Mouse (Mus musculus) urinary bladder, adult 18-20 months (tissue): ENCODE measurements around the gene Lgals2.

Source experiments
- DNase-seq, 2 experiments: peaks; one replicate each; pipeline ENCODE4 v3.0.0; 2022; ENCODE audit warnings: low spot score in 2 of 2, mixed read lengths in 2 of 2

The Lgals2 gene

DNA sequence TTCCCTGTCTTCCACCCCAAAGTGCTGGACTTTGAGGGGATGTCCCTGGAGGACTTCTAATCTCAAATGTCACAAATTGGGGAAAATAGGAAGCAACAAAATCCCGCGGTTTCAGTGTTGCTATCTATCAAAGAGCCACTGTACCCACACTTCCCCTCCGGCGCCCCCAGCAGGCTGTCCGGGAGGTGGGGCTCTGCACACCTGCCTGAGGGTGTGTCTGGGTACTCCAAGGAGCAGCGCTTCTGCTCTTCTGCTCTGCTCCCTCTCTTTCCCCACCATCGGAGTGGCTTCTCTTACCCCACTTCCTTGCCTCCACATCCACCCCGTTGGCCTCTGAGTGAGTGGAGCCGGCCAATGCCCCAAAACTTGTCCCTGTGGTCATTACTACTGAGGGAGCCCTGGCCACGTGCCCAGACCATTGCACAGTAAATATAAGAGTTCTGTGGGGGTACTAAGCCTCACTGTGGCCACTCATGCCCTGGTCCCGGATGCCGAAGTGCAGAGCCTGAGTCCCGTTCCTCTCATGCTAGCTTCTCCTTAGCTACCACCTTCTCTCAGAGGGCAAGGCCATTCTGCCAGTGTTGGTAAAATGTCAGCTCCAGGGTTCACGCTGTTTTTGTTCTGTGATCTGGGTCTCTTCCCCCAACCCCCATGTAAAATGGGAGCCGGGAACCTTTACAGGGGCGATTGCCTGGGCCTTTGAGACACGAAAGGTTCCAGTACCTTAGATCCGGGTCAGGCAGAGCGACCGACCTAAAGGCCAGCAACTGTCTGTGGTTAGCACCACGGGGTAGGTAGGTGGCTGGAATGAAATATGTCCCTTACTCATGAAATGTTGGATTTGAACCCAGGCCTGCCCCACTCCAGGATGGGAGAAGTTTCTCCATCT, 11.5 kb downstream of the Lgals2 start:
- no peak for DNase-seq

DNA sequence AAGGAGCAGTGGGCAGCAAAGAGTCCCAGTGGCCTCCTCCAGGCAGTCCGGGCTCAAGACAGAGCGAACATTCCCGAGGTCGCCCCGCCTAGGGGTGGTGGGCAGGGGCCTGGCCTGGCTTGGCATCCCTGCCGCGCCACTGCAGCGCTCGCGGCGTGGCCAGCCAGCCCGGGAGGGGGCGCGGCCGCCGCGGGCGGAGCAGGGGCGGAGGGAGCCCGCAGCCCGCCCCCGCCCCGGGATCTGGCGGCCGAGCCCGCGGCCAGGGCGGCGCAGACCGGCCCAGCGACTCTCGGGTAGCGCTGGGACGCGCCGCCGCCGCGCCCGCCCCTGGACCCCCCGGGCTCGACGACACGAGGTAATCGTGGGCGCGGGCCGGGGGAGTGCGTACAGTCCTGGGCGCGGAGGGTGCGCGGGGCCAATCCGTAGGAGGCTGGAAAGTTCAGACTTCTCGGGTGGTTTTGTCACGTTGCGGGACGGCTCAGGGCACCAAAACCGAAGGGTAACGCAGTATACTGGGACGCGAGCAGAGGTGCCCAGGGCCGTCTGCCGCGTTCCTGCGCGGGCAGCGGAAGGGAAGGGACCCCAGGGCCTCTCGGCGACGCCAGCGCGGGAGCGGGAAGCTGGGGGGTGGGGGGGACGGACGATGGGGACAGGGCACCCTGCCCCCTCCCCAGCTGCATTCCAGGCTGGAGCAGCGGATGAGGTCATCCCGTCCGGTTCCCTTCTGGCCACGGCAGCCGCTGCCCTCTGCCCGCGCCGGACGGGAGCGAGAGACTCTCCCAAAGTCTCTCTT, 12.8 kb downstream of the Lgals2 start, which contains the start of gene Cdc42ep1:
Gene Cdc42ep1, plus strand, starts transcription at position 254 of the 793 bp plus-strand sequence.
- DNase-seq, result peak in 1 of 2 experiments; percentile 50

DNA sequence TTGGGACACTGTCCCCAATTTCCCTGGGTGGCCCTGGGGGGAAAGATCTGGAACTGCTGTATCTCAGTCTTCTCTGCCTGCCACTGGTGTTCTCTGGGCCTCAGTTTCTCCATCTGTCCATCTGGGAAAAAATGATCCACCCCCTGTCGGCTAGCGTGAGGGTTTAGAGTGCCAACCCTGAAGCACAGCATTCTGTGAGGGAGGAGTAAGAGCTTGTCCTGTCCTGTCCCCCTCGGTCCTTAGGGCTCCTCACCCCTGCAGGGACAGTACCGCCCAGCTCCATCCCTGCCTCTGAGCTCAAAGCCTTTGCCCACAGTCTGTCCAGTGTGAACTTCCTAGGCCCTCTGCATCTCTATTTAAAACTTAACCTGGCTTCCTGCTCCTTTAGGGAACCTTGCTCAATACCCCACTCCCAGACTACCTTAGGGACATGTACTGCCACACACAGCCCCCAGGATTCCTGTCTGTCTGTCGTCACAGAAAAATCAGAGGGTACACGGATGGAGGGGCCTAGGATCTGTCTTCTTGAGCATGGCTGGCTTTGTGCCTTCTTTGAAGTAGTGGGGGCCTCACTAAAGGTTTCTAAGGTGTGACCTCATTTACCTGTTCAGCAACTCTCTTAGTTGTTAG, 14.1 kb downstream of the Lgals2 start:
- DNase-seq, result no peak

DNA sequence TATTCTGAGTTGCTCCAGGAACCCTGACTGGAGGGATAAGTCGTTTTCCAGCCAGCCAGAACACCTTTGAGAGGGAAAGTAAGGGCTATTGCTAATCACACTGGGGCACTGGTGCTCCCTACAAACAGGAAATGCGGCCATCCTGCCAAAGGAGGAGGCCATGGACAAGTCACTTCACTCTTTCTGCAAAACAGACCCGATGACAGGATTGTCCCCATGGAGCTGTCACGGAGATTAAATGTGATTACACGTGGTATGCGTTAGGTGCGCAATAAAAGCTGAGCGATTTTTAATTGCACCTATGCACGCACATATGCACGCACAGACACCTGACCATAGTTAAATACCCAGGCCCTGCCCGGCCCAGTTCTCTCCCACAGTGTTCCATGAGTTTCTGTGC, 14.6 kb downstream of the Lgals2 start:
- no peak for DNase-seq

DNA sequence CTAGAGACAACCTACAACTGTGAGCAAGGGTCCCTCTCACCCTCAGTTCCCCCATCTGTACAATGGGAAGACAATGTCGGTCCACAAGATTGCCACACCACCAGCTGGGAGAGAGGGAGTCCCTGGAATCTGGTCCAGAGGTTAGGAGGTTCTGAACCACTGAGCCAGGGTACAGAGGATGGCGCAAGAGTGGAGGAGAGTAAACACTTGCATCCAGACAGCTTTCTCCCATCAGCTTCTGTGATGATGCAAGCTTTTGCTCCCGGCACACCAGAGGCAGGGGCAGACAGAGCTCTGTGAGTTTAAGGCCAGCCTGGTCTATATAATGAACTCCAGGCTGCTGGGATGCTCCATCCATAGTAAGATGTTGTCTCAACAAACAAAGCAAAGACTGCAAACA, 15.1 kb downstream of the Lgals2 start:
- DNase-seq, result peak in 1 of 2 experiments; percentile 54

DNA sequence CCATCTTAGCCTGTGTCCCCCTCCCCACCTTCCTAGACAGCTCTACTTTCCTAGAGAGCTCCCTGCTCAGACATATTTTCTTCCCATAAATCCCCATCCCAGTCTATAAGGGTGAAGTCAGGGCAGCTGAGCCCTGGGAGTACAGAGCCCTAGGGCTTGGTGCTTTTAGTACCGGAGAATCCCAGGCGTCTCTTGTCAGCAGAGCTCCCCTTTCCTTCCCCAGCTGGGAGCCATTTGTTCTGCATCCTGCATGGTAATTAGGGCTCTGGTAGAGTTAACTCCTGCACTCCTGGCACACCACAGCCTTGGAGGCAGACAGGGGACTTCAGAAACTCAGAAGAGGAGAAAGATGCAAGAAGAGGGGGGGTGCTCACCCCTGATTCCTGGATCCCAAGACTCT, 15.6 kb downstream of the Lgals2 start:
- DNase-seq, result no peak

DNA sequence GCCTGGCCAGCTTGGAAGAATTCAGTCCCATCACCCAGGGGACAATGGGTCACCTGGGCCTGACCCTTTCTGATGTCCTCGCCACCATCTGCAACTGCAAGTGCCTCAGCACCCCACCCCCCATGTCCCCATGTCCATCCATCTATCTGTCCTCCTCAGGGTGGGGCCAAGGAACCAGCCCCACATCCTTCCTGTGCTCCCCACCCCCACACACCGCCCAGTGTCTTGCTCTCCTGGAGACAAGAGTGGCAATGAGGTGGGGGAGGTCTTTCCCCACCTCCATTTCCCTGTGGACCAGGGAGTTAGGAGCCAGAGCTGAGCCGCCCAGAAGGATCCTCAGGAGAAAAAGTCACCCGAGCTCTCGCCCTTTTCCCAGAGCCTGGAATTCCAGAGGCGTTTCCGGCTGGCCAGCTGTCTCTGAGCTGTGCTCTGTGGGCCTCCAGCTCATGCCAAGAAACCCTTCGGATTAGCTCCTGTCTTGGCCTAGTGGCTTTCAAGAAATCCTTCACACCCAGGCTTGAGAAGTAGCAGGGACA, 19.2 kb downstream of the Lgals2 start:
- DNase-seq, result no peak

DNA sequence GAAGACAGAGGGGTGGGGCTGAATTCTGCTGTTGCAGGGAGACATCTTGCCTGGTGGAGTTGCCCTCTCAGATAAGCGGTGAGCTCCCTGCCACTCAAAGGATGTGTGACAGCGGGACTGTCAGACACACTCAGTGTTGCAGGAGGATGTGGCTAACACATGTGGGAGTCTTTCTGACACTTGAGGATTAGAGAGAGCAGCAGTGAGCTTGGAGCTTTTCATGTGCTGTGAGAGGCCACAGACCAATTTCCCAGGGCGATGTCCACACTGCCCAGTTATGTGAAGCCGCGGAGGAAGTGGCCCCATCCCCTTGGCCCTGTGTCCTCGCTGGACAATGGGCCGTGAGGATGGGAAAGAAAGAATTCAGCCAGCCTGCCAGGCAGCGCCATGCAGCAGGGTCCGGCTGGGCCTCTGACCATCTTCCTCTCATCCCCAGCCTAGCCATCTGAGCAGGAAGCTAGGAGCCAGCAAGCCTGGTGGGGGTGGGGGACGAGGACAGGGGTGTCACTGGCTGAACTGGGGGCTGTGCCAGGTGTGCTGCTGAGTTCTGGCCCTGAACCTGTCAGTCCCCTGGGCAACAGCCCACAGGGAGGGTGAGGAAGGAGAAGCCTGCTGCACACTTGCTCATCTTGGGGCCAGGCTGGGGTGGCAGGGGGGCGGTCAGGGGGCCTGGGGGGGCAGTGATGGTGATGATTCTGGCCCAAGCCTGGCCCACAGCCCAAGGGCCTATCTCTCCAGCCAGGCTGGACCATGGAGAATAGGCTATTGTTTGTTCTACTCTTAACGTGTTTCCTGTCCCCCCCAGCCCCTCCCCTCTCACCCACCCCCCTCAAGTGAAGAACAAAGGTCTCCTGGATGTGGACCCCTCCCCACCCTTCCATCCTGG, 19.9 kb downstream of the Lgals2 start:
- no peak for DNase-seq

DNA sequence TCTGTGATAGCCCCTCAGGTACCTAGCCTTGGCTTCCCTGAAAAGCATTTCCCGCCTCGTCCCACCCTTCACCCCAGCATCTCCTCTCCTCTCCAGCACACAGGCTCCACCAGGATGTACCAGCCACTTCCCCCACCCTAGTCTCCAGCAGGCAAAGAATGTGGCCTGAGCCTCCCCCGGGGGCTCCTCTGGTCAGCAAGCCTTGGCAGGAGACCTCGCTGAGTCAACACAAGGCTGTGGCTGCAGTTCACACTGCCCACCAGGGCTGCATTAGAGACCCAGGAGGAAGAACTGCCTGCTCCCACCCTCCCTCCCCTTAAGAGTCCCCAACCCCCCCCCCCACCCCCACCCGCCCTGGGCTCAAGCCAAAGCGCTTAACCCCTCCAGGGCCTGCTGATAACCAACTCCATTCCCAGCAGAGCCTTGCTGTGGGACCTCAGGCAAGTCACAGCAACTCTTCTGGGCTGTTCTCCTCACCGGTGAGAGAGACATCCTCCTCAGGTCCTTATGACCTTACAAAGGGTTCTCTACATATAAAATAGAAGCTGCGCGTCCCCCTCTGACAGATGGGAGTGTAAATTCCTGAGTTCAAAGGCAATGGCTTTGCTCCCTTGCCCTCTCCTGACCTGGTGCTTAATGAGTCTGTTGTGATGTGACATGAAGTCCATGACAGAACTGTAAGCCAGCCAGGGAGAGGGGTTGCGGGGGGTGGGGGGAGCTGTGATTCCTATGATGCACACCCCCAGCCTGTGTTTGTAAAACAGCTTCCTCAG, 20.9 kb downstream of the Lgals2 start:
- no peak for DNase-seq

DNA sequence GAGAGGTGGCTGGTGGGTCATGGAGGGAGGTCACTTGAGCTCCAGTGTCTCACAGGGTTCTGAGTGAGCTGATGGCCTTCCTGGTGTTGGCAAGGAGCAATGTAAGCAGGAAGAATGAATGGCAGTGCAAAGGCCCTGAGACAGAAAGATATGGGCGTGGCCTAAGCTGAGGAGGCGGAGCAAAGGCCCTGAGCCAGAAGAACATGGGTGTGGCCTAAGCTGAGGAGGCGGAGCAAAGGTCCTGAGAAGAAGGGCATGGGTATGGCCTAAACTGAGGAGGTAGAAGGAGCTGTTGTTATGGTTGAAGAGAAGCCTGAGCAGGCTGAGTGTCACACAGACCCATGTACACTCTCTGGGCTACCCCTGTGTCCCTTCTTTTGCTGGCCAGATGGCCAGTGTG, 21.7 kb downstream of the Lgals2 start:
- no peak for DNase-seq

DNA sequence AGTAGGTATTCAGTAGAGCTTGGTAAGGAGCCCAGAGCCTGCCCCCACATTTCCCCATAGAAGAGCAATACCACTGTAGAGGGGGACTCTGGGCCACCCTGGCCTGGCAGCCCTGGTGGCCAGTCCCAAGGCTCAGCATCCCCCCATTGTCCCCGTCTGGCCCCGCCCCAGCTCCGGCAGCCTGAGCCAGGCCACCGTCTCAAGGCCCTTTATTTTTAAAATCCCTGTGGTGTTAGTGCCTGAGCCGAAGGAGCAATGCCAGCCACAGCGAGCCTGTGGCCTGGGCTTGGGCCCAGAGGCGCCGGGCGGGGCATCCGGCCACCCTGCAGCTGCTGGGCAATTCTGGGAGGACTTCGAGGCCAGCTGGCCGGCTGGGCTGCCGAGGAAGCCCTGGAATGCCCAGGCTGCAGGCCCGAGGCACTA, 22.6 kb downstream of the Lgals2 start:
- no peak for DNase-seq

DNA sequence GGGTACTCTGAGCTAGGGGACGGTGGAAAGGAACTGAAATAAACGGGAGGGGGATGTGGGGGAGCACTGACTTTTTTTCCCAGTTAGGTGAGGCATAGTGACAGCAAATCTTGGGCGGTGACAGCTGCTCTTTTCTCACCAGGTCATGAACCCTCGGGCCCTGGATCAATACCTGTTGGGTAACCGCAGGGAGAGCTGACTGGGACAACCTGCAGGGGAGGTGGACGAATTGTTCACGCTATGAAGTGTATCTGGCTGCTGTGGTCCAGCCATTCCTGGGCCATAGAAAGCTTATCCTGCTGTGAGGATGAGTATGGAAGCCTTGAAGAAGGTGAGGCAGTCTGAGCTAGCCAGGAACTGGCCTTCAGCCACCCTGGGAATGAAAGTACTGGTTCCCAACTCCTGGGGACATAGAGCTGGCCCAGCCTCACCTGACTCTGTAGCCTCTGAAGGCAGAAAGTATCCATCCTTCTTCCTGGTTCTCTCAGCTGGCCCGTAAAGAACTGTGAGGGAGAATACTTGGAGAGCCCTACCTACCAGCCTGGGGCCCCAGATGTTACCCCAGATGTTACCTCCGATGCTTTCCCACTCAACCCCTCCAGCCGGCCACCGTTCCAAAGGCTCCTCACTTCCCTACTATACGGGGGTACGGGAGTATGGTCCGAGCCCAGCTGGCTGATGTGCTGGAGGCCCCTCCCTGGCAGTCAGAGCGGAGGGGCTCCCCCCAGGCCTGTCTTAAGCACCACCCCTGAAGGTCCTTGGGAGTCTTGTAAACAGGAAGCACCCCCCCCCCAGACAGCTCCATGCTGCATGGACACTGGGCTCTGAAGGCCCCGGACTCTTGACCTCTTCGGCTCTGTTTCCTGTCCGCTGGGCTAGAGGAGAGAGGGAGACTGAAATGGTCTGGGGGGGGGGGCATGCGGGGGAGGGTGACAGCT, 23.3 kb downstream of the Lgals2 start:
- DNase-seq, result no peak

DNA sequence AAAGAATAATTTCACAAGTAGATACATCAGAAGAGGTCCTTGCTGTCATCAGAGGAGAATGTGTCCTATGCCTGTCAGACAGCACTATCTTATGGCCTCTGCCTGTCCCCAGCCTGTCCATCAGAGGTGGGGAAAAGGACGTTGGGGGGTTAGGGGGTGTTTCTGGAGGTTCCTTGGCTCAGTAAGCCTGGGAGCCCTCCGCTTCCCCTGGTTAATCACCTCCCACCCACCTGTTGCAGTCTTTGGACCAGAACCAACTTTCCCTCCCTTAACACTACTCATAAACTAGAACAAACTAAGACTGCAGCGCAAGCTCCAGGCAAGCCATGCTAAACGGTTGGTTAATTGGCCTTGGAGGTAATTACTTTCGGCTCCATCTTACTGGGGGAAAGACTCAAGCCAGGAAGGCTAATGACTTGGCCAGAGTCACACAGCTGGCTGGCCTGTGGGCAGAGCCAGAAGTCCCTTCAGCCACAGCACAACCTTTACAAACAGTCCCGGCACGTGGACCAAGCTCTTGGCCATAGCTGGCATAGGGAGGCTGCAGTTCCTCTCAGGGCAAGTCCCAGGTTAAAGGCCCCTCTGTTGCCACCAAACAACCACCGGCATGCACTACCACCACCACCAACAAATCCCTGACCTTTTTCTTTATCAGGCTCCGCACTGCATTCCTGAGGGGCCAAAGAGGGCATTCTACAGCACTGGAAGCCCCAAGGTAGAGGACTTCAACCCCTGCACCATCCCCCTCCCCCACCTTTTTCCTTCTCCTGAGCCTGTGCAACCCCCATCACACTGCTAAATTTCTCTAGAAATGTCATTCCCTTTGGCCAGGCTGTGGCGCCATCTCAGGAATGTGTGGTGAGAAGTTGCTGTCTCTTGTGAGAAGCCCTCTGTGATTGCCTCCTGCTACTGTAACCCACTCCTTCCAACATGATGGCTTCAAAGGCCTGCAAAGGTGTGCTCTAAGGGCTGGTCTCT, 24.3 kb downstream of the Lgals2 start:
- DNase-seq, result no peak

DNA sequence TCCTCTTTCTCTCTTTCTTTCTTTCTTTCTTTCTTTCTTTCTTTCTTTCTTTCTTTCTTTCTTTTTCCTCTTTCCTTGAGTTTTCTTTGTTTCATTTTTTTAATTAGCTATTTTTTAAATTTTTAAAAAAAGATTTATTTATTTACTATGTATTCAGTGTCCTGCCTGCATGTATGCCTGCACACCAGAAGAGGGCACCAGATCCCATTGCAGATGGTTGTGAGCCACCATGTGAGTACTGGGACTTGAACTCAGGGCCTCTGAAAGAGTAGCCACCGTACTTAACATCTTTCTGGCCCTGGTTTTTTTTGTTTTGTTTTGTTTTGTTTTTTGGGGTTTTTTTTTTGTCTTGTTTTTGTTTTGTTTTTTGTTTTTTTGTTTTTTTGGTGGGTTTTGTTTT, 25.7 kb downstream of the Lgals2 start:
- DNase-seq, result no peak

DNA sequence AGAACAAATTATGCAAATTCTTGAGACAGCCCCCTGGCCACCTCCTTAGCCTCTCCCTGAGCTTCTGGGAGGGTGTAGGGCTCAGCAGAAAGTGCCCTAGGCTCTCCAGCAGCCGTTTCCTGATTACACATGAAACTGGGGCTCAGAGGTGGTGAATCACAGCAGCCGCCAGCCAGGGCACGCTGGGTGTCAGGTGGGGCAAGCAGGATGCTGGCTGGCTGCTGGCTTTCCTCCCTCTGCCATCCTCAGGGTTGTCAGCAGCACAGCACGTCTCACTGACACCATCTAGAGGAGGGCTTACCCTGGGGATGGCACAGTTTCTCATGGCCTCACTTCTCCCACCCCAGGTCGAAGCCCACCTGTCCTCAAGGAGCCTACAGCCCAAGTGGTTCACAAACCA, 27.0 kb downstream of the Lgals2 start:
- no peak for DNase-seq

DNA sequence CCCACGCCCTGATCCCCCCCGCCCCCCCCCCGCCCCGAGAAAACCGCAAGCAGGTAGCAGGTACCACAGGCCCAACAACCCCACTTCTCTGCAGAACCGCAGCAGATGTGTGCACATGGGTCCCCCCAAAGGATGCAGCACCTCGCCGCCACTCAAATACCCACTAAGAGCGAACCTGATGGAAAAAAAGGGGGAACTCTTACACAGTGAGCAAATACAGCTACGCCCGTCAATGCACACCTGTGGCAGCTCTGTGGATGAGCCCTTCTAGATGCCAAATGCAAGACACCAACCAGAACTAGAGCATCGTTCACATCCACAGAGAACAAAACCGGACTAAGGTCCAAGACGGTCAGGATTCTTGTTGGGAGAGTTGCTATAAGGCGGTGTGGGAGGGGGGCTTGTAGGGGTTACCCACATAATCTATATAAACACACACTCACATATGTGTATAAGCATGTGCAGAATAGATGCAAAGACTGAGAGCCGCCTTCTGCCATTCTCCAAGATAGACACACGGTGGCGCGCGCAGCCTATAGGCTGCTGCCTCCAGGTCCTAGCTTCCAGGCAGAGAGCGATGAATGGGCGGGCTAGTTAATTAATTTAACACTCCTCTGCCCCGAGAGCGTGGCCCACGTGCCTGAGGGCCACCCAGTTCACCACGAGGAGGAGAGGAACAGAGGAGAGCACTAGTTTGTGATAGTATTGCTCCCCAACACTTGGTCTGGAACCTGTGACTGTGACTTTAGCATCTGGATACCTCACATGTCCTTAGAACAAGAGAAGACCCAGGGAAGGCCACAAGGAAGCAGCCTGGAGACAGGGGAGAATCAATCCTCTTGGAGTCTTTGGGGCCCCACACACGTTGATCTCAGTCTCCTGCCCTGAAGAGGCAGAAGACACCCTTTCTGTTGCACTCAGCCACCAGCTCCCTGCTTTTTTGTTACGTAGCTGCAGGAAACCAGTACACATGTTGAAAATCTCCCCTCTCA, 28.8 kb downstream of the Lgals2 start:
- no peak for DNase-seq

DNA sequence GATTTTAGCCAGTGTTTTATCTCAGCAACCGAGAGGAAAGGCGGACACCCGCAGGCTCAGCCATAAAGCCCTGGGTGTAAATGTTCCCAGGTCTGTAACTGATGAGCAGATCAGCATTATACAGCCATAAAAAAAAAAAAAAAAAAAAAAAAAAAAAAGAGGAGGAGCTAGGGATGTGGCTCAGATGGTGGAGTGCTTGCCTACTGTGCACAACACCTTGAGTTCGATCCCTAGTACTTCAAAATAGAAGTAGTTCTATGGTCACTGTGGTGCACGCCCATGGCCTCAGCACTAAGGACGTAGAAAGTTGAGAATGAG, 39.3 kb downstream of the Lgals2 start:
- no peak for DNase-seq
